Mouse (Mus musculus) CD4-positive, CD25-positive, alpha-beta regulatory T cell, adult 4 months (primary cell): ENCODE data around the gene Cd19. TPM values are rescaled to one million over a fixed set of nuclear protein-coding genes. Genes with fewer than 3 reads are reported as not detected.
A peak's percentile ranks its signal among the peaks of the same experiment; 100 is the strongest.

ENCODE experiments used
- ATAC-seq: one replicate; pipeline ENCODE4 v1.8.0; 2017
- polyA plus RNA-seq, 2 experiments: library from polyadenylated mRNA; unstranded; fragments of 100-300 nt; shearing (Covaris generic); gene quantifications; one replicate each; pipeline ENCODE4 v1.2.1; 2017

Gene Cd19
- polyA plus RNA-seq, 2 experiments from 2014 or later: 16.9 TPM; not detected in 1

GRCm38 (mm10) chr7:126377278-126378158, 37.2 kb downstream of the Cd19 start, which contains the start of gene Spns1:
Gene Spns1 (minus strand): TSS chr7:126377450.
- peak; percentile 96 for ATAC-seq

DNA sequence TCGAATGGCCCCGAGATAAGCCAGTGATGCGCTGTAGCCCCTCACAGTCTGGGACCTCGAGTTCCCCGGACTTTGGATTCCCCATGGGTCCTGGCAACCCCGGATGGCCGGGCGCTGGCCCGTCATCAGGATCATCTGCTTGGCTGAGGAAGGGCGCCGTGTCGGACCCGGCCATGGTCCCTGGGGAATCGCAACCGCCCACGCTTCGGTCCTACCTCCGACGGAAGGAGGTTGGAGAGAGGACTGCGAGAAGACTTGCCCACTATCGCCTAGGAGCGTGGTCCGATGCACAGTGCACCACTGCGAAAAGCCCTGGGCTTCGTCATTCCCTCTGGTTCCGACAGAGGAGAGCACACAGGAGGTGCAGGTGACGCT, 37.8 kb downstream of the Cd19 start:
- ATAC-seq: peak; percentile 4

- ATAC-seq: no peak
Measured at GRCm38 (mm10) chr7:126375012-126375411, 39.7 kb downstream of the Cd19 start.

GRCm38 (mm10) chr7:126374526-126374925, 40.2 kb downstream of the Cd19 start:
- no peak for ATAC-seq

DNA sequence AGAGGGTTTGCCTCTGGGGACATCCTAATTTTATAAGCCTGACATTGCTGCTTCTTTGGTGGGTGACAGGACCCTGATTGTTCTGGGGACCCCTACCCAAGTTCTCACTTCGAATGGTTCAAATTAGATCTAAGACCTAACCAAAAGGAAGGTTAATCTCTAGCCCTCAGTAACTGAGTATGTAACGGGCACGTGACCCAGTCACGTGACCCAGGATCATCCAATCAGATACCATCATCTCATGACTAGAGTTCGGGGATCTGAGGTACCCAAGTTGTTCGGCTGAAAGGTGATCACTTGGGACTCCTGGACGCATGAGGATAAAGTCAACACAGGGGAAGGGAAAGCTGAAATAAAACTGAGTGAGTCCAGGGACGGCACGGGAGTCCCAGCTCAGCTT, 41.7 kb downstream of the Cd19 start:
- ATAC-seq: no peak

DNA sequence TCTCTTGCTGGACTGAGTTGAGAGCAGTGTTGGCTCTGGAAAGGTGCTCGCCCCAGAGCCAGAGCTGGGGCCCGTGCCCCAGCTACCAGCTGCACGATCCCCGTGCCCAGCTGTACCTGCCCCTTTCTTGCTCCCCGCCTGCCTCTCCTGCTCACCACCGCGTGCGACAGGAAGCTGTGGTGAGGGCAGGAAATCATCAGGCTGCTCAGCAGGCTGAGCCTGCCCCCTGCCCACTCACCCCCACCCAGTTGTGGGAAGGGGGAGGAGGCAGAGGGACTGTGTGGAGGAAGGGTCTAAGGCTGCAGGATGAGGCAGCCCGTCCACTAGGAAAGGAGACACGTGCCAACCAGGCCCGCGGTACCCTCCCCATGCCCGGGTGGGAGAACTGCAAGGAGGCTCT, 45.3 kb downstream of the Cd19 start, which contains the start of gene Lat:
Gene Lat, minus strand, starts transcription at position 178 of the 400 bp plus-strand sequence.
- ATAC-seq: peak; percentile 96

DNA sequence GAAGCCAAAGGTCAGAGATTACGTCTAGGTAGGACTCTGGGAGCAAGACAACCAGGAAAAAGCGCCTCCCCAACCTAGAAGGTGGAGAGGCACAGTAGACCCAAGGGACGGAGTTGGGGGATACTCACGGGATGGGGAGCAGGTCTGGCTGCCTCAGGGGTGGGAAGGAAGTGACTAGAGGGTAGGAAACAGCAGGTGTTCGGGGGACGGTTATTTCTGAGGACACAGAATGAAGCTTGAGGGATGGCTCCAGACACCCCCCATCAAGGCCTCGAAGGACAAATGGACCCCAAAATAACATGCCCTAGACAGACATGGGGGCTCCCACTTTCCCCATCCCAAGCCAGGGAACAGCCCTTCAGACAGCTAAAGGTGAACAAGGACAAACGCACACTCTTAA, 46.3 kb downstream of the Cd19 start:
- ATAC-seq: no peak

- peak; percentile 41 for ATAC-seq
Measured at GRCm38 (mm10) chr7:126367636-126368035, 47.1 kb downstream of the Cd19 start.

- no peak for ATAC-seq
Measured at GRCm38 (mm10) chr7:126363038-126363437, 51.7 kb downstream of the Cd19 start.

DNA sequence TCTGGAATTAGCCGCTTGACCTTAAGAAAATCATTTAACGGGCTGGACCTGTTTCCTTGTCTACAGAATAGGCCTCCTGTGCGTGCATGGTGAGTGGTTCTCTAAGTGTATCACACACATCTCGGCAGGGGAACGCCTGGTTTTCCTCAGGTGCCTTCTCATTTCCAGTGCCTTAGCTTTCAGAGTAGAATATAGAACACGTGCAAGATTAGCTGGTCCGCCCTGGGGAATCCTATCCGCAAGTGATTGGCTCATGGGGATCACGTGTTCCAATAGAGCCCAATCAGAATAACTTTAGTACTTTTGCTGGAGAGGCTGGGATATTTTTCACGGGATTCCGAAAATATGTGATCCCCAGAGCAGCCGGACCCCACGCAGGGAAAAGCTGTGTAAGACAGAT, 55.6 kb downstream of the Cd19 start:
- no peak for ATAC-seq

Other genes starting within 250 kb of the Cd19 start
- gene Xpo6, start 214.4 kb downstream of the Cd19 start, polyA plus RNA-seq: 100 to 1,000 TPM; 117 to 126 TPM
- 1 to 10 TPM; 2.7 to 5.0 TPM for gene Sbk1, start 142.3 kb downstream of the Cd19 start, polyA plus RNA-seq
- 1,000 to 10,000 TPM in 1 of 2 experiments, 100 to 1,000 TPM in 1; 947 to 1,259 TPM for gene Lat, start 45.3 kb downstream of the Cd19 start, polyA plus RNA-seq
- 10 to 100 TPM; 42.8 to 86.8 TPM for gene Spns1, start 37.4 kb downstream of the Cd19 start, polyA plus RNA-seq
- 1 to 10 TPM; 2.6 to 2.8 TPM for gene Nfatc2ip, start 18.2 kb downstream of the Cd19 start, polyA plus RNA-seq
- 10 to 100 TPM; 31.9 to 68.2 TPM for gene Rabep2, start 13.9 kb upstream of the Cd19 start, polyA plus RNA-seq
- under 1 TPM; 0.18 to 0.38 TPM for gene Atp2a1, start 48.2 kb upstream of the Cd19 start, polyA plus RNA-seq
- 10 to 100 TPM; 11.5 to 13.1 TPM for gene Sh2b1, start 60.5 kb upstream of the Cd19 start, polyA plus RNA-seq
- 10 to 100 TPM; 79.8 to 89.2 TPM for gene Tufm, start 72.5 kb upstream of the Cd19 start, polyA plus RNA-seq
- gene Atxn2l, start 88.5 kb upstream of the Cd19 start, polyA plus RNA-seq: 10 to 100 TPM; 15.6 to 17.4 TPM
- 100 to 1,000 TPM; 228 to 250 TPM for gene Eif3c, start 151.5 kb upstream of the Cd19 start, polyA plus RNA-seq
- 1 to 10 TPM in 1 of 2 experiments, under 1 TPM in 1; 0.36 to 1.5 TPM for gene Apobr, start 170.1 kb upstream of the Cd19 start, polyA plus RNA-seq
- gene Cln3, start 170.9 kb upstream of the Cd19 start, polyA plus RNA-seq: 100 to 1,000 TPM in 1 of 2 experiments, 10 to 100 TPM in 1; 79.9 to 150 TPM
- not detected for gene Il27, start 180.1 kb upstream of the Cd19 start, polyA plus RNA-seq
- gene Nupr1, start 216.0 kb upstream of the Cd19 start, polyA plus RNA-seq: under 1 TPM in 1 of 2 experiments, not detected in 1; 0.42 TPM
- gene Sgf29, start 234.4 kb upstream of the Cd19 start, polyA plus RNA-seq: 100 to 1,000 TPM in 1 of 2 experiments, 10 to 100 TPM in 1; 93.1 to 113 TPM